Mouse (Mus musculus) megakaryocyte progenitor cell, adult 5-6 weeks (primary cell): Measurements from ENCODE around the gene Cnot9. TPM values are rescaled to one million over a fixed set of nuclear protein-coding genes. Genes with fewer than 3 reads are reported as not detected.

Experiments
- total RNA-seq, 2 experiments: library from RNA; stranded (forward) in 1 of 2; stranded (reverse) in 1 of 2; fragments of 157-497, 149-512 nt in 1 of 2; fragments of 200-1000 nt in 1 of 2; gene quantifications; 2 replicates each; pipeline versions ENCODE4 v1.2.3 to v1.2.4; 2015 to 2017

Cnot9 gene
- total RNA-seq, 2 experiments from 2014 or later = 65.3 to 70.1 TPM

Other genes with a start within 250 kb of the Cnot9 start
- gene Gpbar1, start 227.5 kb upstream of the Cnot9 start, total RNA-seq (2015) = 0.12 TPM in 1 of 2 replicates, not detected in the other
- gene Gpbar1, start 227.5 kb upstream of the Cnot9 start, total RNA-seq (2017) = not detected in 2 replicates
- gene Aamp, start 221.3 kb upstream of the Cnot9 start, total RNA-seq (2015) = 45.3 and 49.7 TPM in 2 replicates
- gene Aamp, start 221.3 kb upstream of the Cnot9 start, total RNA-seq (2017) = 98.1 and 104 TPM in 2 replicates
- 29.8 and 32.4 TPM in 2 replicates for gene Pnkd, start 221.1 kb upstream of the Cnot9 start, total RNA-seq (2015)
- 11.2 and 21.6 TPM in 2 replicates for gene Pnkd, start 221.1 kb upstream of the Cnot9 start, total RNA-seq (2017)
- gene Tmbim1, start 200.4 kb upstream of the Cnot9 start, total RNA-seq (2015) = 13.6 and 13.8 TPM in 2 replicates
- 14.0 and 18.4 TPM in 2 replicates for gene Tmbim1, start 200.4 kb upstream of the Cnot9 start, total RNA-seq (2017)
- 0.37 TPM in 1 of 2 replicates, not detected in the other for gene Catip, start 143.9 kb upstream of the Cnot9 start, total RNA-seq (2015)
- gene Catip, start 143.9 kb upstream of the Cnot9 start, total RNA-seq (2017) = not detected in 2 replicates
- gene Slc11a1, start 130.9 kb upstream of the Cnot9 start, total RNA-seq (2015) = 2.1 and 3.8 TPM in 2 replicates
- gene Slc11a1, start 130.9 kb upstream of the Cnot9 start, total RNA-seq (2017) = 0.95 and 1.7 TPM in 2 replicates
- gene Ctdsp1, start 114.5 kb upstream of the Cnot9 start, total RNA-seq (2015) = 79.1 and 89.1 TPM in 2 replicates
- gene Ctdsp1, start 114.5 kb upstream of the Cnot9 start, total RNA-seq (2017) = 33.0 and 33.2 TPM in 2 replicates
- not detected in 2 replicates for gene Vil1, start 96.7 kb upstream of the Cnot9 start, total RNA-seq (2015)
- not detected in 2 replicates for gene Vil1, start 96.7 kb upstream of the Cnot9 start, total RNA-seq (2017)
- gene Plcd4, start 36.8 kb downstream of the Cnot9 start, total RNA-seq (2015) = not detected in 2 replicates
- not detected in 2 replicates for gene Plcd4, start 36.8 kb downstream of the Cnot9 start, total RNA-seq (2017)
- 27.7 and 29.5 TPM in 2 replicates for gene Usp37, start 38.2 kb downstream of the Cnot9 start, total RNA-seq (2015)
- 30.5 and 42.6 TPM in 2 replicates for gene Usp37, start 38.2 kb downstream of the Cnot9 start, total RNA-seq (2017)
- gene Zfp142, start 82.2 kb downstream of the Cnot9 start, total RNA-seq (2015) = 16.6 and 17.9 TPM in 2 replicates
- 7.1 and 8.4 TPM in 2 replicates for gene Zfp142, start 82.2 kb downstream of the Cnot9 start, total RNA-seq (2017)
- 18.4 and 28.7 TPM in 2 replicates for gene Bcs1l, start 82.2 kb downstream of the Cnot9 start, total RNA-seq (2015)
- 22.7 and 28.0 TPM in 2 replicates for gene Bcs1l, start 82.2 kb downstream of the Cnot9 start, total RNA-seq (2017)
- 16.3 and 16.7 TPM in 2 replicates for gene Rnf25, start 95.3 kb downstream of the Cnot9 start, total RNA-seq (2015)
- 24.3 and 43.2 TPM in 2 replicates for gene Rnf25, start 95.3 kb downstream of the Cnot9 start, total RNA-seq (2017)
- gene Stk36, start 95.4 kb downstream of the Cnot9 start, total RNA-seq (2015) = 0.32 TPM in 1 of 2 replicates, not detected in the other
- not detected in 2 replicates for gene Stk36, start 95.4 kb downstream of the Cnot9 start, total RNA-seq (2017)
- 16.6 and 27.2 TPM in 2 replicates for gene Ttll4, start 155.7 kb downstream of the Cnot9 start, total RNA-seq (2015)
- 19.6 and 21.9 TPM in 2 replicates for gene Ttll4, start 155.7 kb downstream of the Cnot9 start, total RNA-seq (2017)
- gene Cyp27a1, start 207.5 kb downstream of the Cnot9 start, total RNA-seq (2015) = 2.4 and 10.6 TPM in 2 replicates
- 4.5 and 5.2 TPM in 2 replicates for gene Cyp27a1, start 207.5 kb downstream of the Cnot9 start, total RNA-seq (2017)
- gene Prkag3, start 243.2 kb downstream of the Cnot9 start, total RNA-seq (2015) = not detected in 2 replicates
- not detected in 2 replicates for gene Prkag3, start 243.2 kb downstream of the Cnot9 start, total RNA-seq (2017)